Mouse (Mus musculus) testis, postnatal 10 days (tissue): ENCODE measurements around the gene Itpr3.

Experiments used
- DNase-seq: peaks from one replicate; pipeline ENCODE4 v3.0.0; 2021; ENCODE audit warnings: low spot score

Itpr3 gene

DNA sequence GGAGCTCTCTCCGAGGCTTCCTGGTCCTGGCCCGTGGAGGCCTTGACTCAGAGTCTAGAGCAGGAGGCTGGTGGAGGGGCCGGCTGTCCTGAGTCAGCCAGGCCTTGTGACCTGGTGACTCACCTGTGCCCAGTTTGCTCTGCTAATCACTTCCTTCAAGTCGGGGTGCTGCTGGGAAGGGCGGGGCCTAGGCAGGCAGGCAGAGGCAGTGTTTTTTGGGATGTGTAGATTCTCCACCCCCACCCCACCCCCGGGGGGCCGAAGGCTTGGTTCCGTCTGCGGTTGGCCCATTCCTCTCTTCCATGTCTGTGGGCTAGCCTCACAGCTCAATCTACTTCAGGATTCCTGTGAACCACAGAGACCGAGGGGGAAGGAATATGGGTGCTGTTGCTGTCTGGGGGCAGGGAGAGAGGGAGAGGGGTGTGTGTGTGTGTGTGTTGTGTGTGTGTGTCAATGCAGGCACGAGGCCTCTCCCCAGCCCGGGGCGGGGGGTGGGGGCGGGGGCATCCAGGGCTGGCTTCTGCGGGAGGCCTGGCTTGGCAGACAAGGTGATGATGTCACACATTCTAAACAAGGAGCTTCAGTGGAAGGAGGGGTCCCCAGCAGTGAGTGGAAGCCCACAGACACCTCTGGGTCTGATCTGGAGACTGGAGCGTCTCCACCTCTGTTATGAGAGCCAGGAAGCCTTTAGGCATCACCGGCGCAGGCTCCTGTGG lies 18.6 kb upstream of the Itpr3 start:
- DNase-seq: no peak

DNA sequence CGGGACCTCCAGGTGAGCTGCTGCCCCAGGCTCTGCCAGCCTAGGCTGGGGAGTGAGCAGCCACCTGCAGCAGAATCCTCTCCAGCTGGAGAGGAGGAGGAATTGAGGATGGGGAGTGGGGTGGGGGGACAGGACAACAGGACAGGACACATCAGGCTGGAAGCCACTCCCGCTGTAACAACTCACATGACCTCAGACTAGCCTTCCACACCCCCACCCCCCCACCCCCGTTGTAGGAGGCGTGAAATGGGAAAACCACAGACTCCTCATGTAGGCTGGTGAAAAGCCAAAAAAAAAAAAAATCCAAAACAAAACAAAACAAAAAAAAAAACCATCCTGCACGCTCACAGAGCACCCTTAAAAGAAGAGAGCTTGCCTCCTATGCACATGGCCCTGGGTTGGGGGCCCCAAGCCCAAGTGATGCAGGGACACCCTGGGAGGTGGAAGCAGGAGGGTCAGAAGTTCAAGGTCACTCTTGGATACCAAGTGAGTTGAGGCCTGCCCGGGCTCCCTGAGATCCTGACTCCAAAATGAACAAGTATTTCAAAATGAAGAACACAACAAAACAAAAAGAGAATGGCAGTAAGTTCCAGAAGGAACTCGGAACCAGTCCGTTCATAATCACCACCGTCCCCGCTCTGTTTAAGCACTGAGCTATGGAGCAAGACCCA lies 17.5 kb upstream of the Itpr3 start:
- no peak for DNase-seq

DNA sequence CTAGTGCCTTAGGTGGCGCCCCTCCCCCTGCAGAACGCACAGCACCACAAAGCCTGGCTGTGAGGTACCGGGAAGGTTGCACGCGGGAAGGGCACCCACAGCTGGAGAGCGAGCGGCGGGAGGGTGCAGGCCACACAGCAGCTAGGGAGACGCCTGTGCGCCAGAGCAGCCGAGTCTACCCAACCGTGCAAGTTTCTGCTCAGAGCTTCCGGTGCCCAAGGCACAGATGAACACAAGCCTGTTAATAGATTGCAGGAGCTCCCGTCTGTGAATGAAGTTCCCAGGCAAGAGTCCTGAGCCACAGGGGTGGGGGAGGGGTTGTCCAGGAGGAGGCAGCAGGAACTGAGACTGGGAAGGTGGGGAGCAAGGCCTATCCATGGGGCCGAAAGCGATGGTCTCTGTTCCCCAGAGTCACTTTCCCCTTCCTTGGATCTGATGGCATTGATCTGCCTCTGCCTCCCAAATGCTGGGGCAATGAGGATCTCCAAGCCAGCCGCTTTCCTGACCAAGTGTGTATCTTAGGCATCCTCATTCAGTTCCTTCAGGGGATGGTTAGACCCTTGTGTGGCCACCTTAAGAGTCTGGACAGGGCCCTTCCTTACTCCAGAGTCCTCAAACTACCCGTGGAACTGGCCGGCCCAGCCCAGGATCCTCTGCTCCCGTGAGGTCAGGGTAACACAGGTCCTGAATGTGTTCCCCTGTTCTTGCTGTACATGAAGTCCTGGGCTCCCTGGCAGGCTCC lies 16.6 kb upstream of the Itpr3 start:
- DNase-seq: no peak

DNA sequence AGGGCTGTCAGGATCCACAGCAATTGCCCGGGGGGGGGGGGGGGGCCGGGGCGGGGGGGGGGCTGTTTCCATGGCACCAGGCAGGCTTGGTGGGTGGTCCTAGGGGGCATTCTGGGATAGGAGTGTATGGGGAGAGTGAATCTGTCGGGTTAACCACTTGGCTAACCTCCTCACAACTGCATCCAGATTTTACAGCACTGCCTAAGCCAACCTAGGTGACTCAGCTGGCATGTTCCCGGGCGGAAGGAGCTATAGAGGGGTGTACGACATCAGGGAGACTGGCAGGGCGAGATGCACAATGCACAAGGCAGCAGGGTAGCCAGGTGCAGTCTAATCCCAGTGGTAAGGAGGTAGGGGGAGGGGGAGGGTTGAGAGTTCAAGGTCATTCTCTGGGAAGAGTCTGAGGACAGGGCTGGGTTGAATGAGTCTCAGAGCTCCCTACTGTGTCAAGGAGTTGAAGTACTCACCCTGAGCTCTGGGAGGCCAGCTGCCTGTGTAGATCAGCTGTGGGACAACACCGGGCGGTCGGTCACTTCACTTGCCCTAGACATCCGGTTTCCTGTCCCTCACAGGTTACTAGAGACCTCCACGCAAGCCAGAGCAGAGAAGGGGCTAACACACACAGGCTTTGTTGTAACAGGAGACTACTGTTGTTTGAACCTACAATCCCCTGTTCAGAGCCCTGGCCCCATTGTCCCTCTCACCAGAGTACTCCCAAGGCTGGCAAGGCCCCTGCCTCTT lies 15.9 kb upstream of the Itpr3 start:
- DNase-seq: no peak

DNA sequence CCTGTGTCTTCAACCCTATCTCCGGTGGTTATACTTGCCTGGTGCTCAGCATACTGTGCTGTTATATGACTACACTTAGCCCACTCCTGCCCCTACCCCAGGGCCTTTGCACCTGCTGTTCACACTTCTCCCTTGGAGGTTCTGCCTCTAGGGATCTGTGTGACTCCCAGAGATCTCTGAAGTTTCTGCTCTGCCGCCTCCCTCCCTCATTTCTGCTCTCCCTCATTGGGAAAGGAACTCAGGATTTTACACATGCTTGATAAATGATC lies 15.4 kb upstream of the Itpr3 start:
- no peak for DNase-seq

DNA sequence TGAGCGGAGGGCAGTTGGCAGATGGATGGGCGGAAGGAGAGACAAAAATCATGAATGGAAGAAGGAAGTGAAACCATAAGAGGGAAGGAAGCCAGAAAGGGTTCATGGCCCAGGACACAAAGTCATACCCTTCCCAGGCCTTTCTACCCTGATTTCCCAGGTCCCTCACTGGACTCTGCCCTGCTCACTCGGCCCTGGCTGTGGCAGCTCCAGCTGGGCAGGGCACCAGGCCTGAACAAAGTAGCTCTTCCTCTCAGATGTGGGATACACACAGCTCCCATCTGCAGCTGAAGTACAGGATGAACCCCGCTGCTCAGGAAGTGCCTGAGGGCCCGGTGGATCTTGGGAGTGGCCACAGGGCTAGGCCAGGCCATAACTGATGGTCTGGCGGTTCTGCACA lies 14.3 kb upstream of the Itpr3 start:
- DNase-seq: no peak

GRCm38 (mm10) chr17:27045164-27045563 lies 11.9 kb upstream of the Itpr3 start:
- no peak for DNase-seq

GRCm38 (mm10) chr17:27047762-27048444 lies 9.2 kb upstream of the Itpr3 start:
- DNase-seq: peak; percentile 72

- DNase-seq: peak; percentile 81
These were observed 8.5 kb upstream of the Itpr3 start for GRCm38 (mm10) chr17:27048445-27049239.

GRCm38 (mm10) chr17:27050853-27051252 lies 6.3 kb upstream of the Itpr3 start:
- no peak for DNase-seq

DNA sequence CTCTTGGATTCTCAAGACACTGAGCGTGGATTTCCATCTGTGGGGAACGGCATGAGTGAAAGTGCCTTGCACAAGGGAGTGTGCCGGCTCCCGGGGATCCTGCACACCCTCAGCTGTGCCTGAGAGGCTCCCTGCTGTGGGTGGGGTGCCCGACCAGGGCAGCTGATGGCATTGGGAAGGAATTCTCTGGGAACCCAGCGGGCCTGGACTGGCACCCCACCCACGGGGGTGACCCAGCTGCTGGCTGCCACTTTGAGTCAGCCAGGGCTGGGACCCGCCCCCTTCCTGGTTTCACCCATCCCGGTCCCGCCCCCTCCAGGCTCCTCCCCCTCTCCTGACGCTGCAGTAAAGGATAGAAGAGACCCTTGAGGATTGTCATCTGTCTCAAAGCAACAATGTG lies 5.6 kb upstream of the Itpr3 start:
- peak; percentile 79 for DNase-seq

- DNase-seq: peak; percentile 73
These were observed 934 bp upstream of the Itpr3 start for GRCm38 (mm10) chr17:27056170-27056569.

- DNase-seq: no peak
These were observed 482 bp downstream of the Itpr3 start for GRCm38 (mm10) chr17:27057517-27058055.

GRCm38 (mm10) chr17:27060698-27061097 lies 3.6 kb downstream of the Itpr3 start:
- DNase-seq: no peak

- no peak for DNase-seq
These were observed 4.6 kb downstream of the Itpr3 start for GRCm38 (mm10) chr17:27061727-27062126.

DNA sequence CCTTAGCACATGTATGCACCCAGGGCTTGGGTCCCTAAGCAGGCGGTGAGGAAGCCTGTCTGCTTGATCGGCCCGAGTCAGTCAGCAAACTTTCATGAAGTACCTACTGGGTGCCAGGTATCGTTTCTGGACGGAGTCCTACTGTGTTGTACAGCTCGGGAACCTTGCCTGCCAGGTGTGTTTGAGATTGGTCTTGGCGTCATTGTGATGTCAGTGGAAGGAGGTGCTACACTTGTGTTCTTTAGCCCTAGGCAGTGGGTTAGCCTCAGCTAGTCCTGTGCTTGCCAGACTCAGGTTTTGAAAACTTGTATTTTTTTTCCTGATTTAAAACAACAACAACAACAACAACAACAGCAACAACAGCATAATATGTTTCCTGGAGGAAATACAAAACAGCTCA lies 5.6 kb downstream of the Itpr3 start:
- DNase-seq: no peak

DNA sequence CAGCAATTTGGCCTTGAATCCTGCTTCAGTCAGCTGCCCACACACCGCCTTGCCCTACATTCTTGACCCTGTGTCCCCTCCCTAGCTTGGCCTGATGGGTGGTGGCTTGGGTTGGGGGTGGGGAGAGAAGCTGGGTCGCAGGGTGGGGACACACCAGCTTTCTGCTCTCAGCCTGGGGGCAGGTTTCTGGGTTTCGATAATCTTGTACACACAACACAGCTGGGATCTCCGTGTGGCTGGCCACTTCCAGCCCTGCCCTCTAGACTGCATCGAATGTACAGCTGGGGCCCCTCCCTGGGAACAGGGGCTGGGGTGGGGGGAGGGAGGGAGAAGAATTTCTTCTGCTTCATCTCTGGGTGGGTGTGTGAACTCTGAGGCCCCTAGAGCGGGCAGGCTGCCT lies 6.6 kb downstream of the Itpr3 start:
- DNase-seq: no peak

GRCm38 (mm10) chr17:27064195-27064594 lies 7.1 kb downstream of the Itpr3 start:
- no peak for DNase-seq

GRCm38 (mm10) chr17:27066065-27066464 lies 9.0 kb downstream of the Itpr3 start:
- no peak for DNase-seq

- no peak for DNase-seq
These were observed 12.0 kb downstream of the Itpr3 start for GRCm38 (mm10) chr17:27069071-27069470.

- no peak for DNase-seq
These were observed 13.8 kb downstream of the Itpr3 start for GRCm38 (mm10) chr17:27070913-27071312.
